Mouse (Mus musculus) heart, postnatal 36 days (tissue): ENCODE measurements around the gene Gm20481. TPM values are rescaled to one million over a fixed set of nuclear protein-coding genes. Genes with fewer than 3 reads are reported as not detected.
"Not testable (repeated sequence)": the region's sequence is repeated elsewhere in the genome, so short reads cannot be mapped to it uniquely, and the experiment has no call there.

ENCODE experiments used
- DNase-seq, 2 experiments: peaks; one replicate each; pipeline ENCODE4 v3.0.0; 2021 to 2022
- intact Hi-C: fragments of 180-260 bp; cut with DNase I; formaldehyde crosslinking; loops from one replicate; pipeline ENCODE4 v1.15.1; 2025
- total RNA-seq, 2 experiments: library from RNA; stranded (reverse); gene quantifications; 2 replicates each; pipeline ENCODE4 v1.2.3; 2021

The Gm20481 gene
- not detected for total RNA-seq

DNA sequence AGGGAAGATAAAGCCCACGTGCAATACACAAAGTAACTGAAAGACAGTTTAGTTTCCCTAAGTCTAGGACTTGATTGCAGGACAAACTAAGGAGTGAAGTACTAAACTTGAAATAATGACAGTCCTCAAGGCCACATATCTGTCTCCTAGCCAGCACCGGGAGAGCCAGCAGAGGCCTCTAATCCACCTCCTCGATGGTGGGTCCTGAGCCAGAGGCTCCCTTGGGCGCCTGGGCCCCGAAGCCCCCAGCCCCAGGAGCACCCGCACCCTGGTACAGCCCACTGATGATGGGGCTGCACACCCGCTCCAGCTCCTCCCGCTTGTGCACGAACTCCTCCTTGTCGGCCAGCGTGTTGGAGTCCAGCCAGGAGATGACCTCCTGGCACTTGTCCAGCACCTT lies at the start of gene Gm20481:
Gm20481 (plus strand) TSS at position 91 of the 400 bp plus-strand sequence.
- intact Hi-C loops, DNase-seq: not testable (repeated sequence)

DNA sequence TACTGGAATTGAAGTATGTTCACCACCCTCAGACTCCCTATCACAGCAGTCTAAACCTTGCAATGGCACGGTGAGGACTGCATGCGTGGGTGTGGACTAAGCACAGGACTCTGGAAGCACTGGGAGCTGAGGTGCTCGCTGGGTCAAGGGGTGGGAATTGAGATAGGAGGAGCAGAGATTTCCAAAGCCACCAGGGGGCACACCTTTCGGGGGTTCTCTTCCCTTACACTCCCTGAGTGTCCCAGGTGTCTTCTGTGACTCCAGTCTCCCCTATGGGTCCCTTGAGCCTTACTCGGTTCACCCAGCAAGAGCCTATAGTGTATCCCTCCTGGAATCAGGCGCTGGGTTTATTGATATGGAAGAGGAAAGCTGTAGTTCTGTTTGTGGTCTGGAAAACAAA lies 46.8 kb upstream of the Gm20481 start:
- no peak for DNase-seq
- intact Hi-C loops, result no loop called here

DNA sequence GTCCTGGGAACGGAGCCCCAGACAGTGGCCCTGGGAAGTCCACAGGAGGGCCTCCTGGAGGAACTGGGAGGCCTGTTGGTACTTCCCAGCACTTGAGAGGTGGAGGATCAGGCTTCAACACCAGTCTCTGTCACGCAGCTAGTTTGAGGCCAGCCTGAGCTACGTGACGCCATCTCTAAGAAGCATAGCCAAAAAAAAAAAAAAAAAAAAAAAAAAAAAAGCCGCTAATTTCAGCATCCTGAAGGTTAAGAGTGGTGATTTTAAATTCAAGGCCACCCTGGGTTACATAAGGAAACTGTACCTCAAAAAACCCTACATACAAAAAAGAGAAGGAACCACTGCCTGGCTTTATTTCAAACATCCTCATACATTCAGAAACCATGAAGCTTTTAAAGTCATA lies 45.5 kb upstream of the Gm20481 start:
- no peak for DNase-seq
- intact Hi-C loops, result no loop called here

DNA sequence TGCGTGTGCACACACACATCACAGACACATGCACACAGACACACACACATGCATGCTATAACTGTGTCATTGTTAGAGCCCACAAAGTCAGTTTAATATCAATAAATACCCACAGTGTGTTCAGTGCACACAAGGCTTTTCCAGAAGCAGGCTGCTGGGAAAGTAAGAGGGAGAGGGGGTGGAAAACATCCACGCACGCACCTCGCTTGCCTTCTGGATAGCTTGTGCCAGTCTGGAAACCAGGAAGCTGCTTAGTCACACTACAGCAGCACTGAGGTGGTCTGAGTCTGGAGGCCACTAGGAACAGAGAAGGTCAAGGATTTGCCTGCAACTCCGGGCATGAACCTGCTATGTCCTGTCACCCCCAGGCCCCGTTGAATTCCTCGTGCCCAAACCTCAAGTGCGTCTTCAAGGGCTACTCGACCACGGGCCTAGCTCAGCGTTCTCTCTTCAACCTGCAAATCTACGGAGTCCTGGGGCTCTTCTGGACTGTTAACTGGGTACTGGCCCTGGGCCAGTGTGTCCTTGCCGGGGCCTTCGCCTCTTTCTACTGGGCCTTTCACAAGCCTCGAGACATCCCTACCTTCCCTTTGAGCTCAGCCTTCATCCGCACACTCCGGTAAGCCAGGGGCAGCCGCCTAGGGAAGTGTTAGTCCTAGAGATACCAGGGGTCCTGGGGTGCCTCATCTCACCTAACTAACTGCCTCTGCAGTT lies 42.2 kb upstream of the Gm20481 start:
- intact Hi-C loops, result no loop called here
- DNase-seq, result no peak

DNA sequence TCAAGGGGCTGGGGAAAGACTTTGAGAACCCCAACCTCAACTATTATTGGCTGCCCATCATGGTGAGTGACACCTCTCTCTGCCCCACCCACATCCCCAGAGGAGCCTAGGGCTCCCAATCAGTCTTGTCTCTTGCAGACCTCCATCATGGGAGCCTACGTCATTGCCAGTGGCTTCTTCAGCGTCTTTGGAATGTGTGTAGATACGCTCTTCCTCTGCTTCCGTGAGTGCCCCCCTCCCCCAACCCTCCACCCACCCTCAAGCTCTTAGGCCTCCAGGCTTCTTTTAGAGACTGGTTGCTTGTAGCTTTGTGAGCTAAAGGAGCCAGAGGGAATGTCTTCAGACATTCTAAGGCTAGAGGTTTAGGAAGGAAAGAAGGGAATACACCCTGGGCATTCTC lies 40.9 kb upstream of the Gm20481 start:
- DNase-seq, result no peak
- intact Hi-C loops, result no loop called here

DNA sequence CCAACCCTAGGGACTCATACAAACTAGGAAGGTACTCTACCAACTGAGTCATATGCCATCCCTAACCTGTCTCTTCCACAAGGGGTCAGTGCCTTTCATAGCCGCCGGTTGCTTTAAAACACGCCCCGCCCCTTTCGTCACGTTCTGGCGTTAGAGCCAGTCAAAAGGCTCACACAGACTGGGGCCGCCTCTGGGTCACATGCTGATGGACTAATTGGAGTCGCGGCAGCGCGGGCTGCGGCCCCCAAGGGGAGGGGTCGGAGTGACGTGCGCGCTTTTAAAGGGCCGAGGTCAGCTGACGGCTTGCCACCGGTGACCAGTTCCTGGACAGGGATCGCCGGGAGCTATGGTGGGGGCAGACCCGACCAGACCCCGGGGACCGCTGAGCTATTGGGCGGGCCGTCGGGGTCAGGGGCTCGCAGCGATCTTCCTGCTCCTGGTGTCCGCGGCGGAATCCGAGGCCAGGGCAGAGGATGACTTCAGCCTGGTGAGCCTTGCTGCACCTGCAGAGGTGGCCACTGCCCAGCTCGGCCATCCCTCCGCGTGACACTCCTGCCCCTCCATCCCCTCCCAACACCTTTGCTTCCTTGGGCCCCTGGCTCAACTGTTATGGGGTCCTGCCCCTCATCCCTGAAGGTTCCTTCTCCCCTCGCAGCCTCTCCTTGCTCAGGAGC lies 38.5 kb upstream of the Gm20481 start, which contains the start of gene Neu1:
Neu1 (plus strand) TSS at position 193 of the 674 bp plus-strand sequence.
- peak; percentile 98 for DNase-seq
- intact Hi-C loops, result loop anchor here (2.0 to 10.0 kb wide), 4 partner anchors 16 to 79 kb away; partner anchors contain the start of genes C2, Ehmt2, Lsm2 and Nelfe

DNA sequence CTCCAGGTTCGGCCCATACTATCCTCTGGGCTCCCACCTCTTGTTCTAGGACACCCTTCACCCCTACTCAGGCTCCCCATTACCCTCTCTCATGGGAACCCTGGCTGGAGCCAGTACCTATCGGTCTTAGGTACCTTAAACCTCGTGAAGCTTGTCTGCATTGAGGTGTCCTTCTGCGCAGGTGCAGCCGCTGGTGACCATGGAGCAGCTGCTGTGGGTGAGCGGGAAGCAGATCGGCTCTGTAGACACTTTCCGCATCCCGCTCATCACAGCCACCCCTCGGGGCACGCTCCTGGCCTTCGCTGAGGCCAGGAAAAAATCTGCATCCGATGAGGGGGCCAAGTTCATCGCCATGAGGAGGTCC lies 38.0 kb upstream of the Gm20481 start:
- intact Hi-C loops, result loop anchor here (2.0 to 10.0 kb wide), 4 partner anchors 15 to 79 kb away; partner anchors contain the start of genes C2, Ehmt2, Lsm2 and Nelfe
- DNase-seq, result no peak

DNA sequence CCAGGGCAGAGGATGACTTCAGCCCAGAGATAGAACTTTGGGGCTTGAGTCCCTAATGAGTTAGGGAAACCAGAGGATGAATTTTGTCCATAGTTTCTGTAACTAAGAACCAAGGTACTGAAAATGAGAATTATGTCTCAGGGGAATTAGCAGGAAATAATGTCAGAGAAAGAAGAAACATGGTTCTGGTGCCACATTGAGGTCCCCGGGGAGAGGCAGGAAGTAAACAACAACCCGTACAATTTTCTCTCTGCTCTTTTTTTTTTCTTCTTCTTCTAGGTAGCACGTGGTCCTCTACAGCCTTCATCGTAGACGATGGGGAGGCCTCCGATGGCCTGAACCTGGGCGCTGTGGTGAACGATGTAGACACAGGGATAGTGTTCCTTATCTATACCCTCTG lies 37.4 kb upstream of the Gm20481 start:
- DNase-seq, result no peak
- intact Hi-C loops, result loop anchor here (5.0 to 10.0 kb wide), 2 partner anchors 53 to 80 kb away; partner anchors contain the start of genes Lsm2, Nelfe and Skiv2l

DNA sequence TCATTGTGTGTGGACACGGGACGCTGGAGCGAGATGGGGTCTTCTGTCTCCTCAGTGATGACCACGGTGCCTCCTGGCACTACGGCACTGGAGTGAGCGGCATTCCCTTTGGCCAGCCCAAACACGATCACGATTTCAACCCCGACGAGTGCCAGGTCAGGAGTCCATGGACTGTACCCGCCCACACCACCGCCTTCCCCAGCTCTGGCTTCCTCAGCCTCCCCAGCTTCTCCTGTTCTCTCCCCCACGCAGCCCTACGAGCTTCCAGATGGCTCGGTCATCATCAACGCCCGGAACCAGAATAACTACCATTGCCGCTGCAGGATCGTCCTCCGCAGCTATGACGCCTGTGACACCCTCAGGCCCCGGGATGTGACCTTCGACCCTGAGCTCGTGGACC lies 35.7 kb upstream of the Gm20481 start:
- intact Hi-C loops, result loop anchor here (5.0 to 10.0 kb wide), 2 partner anchors 51 to 82 kb away; partner anchors contain the start of genes Lsm2, Nelfe and Skiv2l
- peak in 1 of 2 experiments; percentile 15 for DNase-seq

DNA sequence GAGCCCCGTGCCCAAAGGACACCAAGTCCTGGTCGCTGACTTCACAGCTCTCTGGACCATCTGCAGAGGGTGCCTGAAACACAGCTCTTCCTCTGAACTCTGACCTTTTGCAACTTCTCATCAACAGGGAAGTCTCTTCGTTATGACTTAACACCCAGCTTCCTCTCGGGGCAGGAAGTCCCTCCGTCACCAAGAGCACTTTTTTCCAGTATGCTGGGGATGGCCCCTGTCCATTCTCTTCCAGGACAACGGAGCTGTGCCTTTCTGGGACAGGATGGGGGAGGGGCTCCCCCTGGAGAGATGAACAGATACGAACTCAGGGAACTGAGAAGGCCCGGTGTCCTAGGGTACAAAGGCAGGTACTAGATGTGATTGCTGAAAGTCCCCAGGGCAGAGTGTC lies 34.9 kb upstream of the Gm20481 start:
- DNase-seq, result peak; percentile 15 to 16
- intact Hi-C loops, result loop anchor here (5.0 to 10.0 kb wide), 2 partner anchors 50 to 83 kb away; partner anchors contain the start of genes Lsm2, Nelfe and Skiv2l

DNA sequence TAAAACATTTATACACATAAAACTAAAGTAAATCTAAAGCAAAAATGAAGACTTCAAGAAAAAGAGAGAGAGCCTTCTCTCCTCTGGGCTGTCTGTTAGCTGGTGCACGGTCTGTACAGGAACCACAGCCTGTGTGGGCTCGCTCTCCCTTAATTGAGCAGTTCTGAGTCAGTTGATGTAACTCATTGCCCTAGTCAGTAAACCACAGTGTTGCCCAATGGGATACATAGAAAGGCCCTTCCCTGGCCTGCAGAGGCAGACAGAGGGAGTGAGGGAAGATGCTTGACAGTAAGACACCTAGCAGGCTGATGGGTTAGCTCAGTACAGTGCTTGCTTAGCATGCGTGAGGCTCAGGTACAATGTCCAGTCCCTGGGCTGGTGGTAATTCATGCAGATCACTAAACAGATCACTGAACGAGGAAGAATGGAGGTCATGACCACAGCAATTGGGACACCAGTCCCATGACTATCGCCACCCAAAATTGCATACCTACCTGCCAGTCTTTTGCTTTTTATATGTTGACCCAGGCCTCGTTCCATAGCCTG lies 31.7 kb upstream of the Gm20481 start:
- no peak for DNase-seq
- intact Hi-C loops, result loop anchor here (10.0 kb wide), 1 partner anchor 47 kb away; the partner anchor contains the start of gene Lsm2

DNA sequence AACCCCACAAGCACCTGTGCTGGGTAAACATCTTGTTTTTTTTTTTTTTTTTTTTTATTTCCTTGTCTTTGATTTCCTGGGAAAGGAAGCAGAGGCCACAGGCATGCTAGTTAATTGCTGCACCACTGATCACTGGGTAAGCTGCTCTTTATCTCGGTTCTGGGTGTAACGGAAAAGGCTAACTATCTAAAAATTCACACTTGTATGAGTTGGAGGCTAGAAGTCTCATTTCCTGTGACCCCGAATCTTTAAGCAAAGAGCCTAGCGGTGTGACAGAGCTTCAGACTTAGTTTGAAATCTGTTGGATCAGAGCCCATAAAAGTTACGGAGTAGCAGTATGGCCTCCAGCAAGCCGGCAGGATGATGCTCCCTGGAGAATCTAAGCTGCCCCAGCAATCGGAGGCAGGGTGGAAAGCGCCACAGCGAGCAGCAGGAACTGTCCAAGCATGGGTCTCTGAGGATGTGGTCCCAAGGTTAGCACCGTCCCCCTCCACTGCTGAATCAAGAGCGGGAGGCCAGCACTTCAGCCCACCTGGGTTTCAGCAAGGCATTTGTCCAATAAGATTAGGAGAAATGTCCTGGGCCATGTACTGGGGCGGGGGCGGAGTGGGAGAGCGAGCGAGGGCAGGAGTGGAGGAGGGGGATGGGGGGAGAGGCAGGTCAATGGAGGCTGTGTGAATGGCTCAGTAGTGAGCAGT lies 28.2 kb upstream of the Gm20481 start:
- intact Hi-C loops, result no loop called here
- DNase-seq, result no peak

DNA sequence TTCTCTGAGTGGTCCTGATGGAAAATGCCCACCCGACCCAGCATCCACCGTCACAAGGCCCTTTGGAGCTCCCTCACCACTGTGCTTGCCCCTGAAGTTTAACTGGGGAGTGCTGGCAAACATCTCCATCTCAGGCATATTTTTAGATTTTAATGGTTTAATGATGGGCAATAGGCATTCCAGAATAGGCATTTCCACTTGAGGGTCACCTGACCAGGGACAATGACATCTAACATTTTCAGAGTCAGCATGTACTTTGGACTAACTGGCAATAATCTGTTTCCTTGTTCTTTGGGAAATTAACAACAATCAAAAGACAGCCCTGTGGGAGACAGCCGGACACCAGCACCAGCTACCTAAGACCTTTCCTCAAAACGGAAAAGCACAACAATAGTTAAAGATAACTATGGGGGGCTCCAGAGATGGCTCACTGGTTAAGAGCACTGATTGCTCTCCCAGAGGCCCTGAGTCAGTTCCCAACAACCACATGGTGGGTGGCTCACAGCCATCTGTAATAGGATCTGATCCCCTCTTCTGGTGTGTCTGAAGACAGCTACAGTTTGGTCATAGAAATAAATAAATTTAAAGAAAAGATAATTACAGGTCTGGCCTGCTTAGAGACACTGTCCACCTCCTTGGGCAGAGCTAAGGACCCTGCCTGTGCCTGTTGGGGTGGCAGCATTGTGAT lies 26.4 kb upstream of the Gm20481 start:
- intact Hi-C loops, result no loop called here
- DNase-seq, result no peak

DNA sequence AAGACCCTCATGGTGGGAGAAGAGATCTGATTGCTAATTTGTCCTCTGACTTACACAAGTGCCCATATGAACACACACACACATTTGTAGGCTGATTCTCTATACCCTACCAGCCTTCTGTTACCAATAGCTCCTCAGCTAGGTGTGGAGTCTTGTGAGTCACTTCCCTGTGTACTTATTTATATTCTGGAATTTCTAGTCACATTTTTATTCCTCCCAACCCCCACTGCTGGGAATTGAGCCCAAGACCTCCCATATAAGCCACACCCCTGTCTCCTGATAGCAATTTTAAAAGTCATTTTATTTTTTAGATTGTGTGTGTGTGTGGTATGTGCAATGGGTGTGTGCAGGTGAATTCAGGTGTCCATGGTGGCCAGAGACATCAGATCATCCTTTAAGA lies 25.4 kb upstream of the Gm20481 start:
- intact Hi-C loops, result no loop called here
- DNase-seq, result no peak

DNA sequence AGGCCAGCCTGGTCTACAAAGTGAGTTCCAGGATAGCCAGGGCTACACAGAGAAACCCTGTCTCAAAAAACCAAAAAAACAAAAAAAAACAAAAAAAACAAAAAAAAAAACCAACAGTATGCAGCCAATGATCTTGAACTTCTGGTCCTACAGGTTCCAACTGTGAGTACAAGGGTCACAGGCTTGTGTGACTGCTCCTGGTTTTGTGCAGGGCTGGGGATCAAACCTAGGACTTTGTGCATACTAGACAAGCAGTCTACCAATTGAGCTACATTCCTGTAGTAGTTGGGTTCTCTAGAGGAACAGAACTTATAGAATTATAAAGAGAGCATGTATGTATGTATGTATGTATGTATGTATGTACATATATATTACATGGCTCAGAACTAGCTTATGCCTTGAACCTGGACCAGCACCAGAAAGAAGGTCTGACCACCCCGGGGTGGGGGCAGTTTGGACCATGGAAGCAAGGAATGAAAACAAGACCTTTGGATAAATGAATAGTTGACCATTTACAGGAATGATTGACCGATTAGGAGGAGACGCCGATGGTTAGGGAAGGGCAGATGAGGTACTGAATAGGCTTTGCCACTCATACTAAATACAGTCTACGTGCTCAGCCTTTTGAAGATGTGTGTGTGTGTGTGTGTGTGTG lies 23.1 kb upstream of the Gm20481 start:
- intact Hi-C loops, result loop anchor here (2.0 kb wide), 2 partner anchors 16 to 92 kb away; partner anchors contain the start of gene Neu1
- no peak for DNase-seq

DNA sequence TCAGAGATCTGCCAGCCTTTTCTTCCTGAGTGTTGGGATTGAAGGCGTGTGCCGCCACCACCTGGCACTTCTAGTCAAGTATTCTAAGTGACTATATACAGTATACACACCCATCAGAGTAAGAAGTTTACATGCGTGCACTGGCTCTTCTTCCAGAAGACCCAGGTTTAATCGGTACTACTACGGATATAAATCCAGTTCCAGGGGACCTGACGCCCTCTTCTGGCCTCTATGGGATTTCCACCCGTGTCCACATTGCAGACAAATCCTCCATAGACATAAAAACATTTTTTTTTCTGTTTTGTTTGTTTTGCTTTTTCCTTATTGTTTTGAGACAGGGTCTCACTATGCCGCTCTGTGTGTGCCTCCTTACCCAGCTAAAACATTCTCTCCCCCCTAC lies 22.1 kb upstream of the Gm20481 start:
- no peak for DNase-seq
- intact Hi-C loops, result loop anchor here (2.0 kb wide), 2 partner anchors 17 to 93 kb away; partner anchors contain the start of gene Neu1

DNA sequence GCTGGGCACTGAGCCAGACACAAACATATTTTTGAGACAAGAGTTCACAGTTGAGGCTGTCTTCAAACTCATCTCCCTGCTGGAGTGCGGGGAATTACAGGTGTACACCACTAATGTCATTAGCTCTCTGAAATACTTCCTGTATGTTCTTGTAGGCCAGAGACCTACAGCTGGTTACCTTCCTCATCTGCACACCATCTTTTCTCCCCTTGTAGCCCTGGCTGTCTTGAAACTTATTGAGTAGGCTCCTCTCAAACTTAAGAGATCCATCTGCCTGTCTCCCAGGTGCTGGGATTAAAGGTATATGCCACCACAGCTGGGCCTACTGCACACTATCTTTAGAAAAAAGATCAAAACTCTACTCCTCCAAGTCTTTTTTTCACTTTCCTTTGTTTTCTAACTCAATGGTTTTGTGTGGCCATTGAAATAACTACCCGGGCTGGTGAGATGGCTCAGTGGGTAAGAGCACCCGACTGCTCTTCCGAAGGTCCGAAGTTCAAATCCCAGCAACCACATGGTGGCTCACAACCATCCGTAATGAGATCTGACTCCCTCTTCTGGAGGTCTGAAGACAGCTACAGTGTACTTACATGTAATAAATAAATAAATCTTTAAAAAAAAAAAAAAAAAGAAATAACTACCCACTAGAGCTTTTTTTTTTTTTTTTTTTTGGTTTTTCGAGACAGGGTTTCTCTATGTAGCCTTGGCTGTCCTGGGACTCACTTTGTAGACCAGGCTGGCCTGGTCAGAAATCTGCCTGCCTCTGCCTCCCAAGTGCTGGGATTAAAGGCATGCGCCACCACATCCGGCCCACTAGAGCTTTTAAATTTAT lies 20.8 kb upstream of the Gm20481 start:
- intact Hi-C loops, DNase-seq: not testable (repeated sequence)

DNA sequence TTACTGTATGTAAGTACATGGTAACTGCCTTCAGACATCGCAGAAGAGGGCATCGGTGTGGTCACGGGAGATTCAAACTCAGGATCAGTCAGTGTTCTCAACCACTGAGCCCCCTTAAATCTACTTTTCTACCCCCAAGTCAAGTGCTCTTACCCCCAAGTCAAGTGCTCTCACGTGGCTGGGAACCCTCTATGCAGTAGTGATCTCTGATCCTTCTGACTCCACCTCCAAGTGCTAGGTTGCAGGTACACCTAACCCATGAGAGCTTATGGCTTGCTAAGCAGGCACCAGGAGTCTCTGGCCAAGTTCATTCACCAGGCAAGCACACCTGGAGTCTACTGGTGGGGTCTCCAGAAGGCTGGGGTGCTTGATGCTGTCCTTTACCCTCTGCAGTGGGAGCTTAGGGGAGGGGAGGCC lies 20.2 kb upstream of the Gm20481 start:
- no peak for DNase-seq
- intact Hi-C loops, result no loop called here
